Mouse (Mus musculus) stomach, postnatal 0 days (tissue): ENCODE data around the gene Cd84. TPM values are rescaled to one million over a fixed set of nuclear protein-coding genes. Genes with fewer than 3 reads are reported as not detected.

Experiments used
- ATAC-seq: fragments of 200-750 bp; cut with Nextera tagmentation; 2 replicates; pipeline ENCODE4 v1.8.0; 2017; ENCODE audit not compliant: low FRiP score, low TSS enrichment
- DNase-seq: peaks from one replicate; pipeline ENCODE4 v3.0.0-alpha.2; 2016; ENCODE audit warnings: low spot score
- H3K27ac ChIP-seq: fragments of 300-500 bp; sonication (generic); replicated peaks from 2 replicates; pipeline ENCODE4 v1.5.1; 2014; ENCODE audit warnings: mild to moderate bottlenecking, control low read depth
- H3K27me3 ChIP-seq: fragments of 300-500 bp; sonication (generic); 2 replicates; pipeline ENCODE4 v1.6.1; 2014; ENCODE audit warnings: low read length; ENCODE audit not compliant: control insufficient read depth, insufficient read depth
- H3K36me3 ChIP-seq: fragments of 300-500 bp; sonication (generic); 2 replicates; pipeline ENCODE4 v1.6.1; 2014; ENCODE audit warnings: low read length, mixed read lengths; ENCODE audit not compliant: control insufficient read depth, insufficient read depth
- H3K4me1 ChIP-seq: fragments of 300-500 bp; sonication (generic); replicated peaks from 2 replicates; pipeline ENCODE4 v1.6.1; 2014; ENCODE audit warnings: antibody characterized with exemption; ENCODE audit not compliant: control insufficient read depth, insufficient read depth
- H3K4me2 ChIP-seq: fragments of 300-500 bp; sonication (generic); replicated peaks from 2 replicates; pipeline ENCODE4 v1.6.1; 2014; ENCODE audit warnings: low read depth, mild to moderate bottlenecking, control low read depth, moderate library complexity
- H3K4me3 ChIP-seq: fragments of 300-500 bp; sonication (generic); 2 replicates; pipeline ENCODE4 v1.5.1; 2014; ENCODE audit warnings: low read depth, low read length, control low read depth
- H3K9ac ChIP-seq: fragments of 300-500 bp; sonication (generic); 2 replicates; pipeline ENCODE4 v1.6.1; 2014; ENCODE audit warnings: mild to moderate bottlenecking, low read length, control low read depth, mixed read lengths
- H3K9me3 ChIP-seq: fragments of 300-500 bp; sonication (generic); 2 replicates; pipeline ENCODE4 v1.6.1; 2016; ENCODE audit warnings: low read length; ENCODE audit not compliant: control insufficient read depth
- CTCF ChIP-seq: IDR thresholded peaks from 2 replicates; pipeline ENCODE4 v1.5.1; 2016; ENCODE audit warnings: antibody characterized with exemption, low read depth, mild to moderate bottlenecking, moderate library complexity
- EP300 ChIP-seq: optimal IDR thresholded peaks from 2 replicates; pipeline ENCODE3; 2016; ENCODE audit warnings: antibody characterized with exemption
- WGBS: fragments of 180-500 bp; shearing (Covaris S2); extraction: QIAGEN DNeasy Blood & Tissue Kit; methylation state at CpG from one replicate; pipeline ENCODE4 v1.1.7; 2014; 5-methylcytosine and 5-hydroxymethylcytosine counted together
- polyA plus RNA-seq: library from polyadenylated mRNA; unstranded; fragments of >200 nt; fragmentation: Nextera tagmentation; extraction: Ambion mirVana; gene quantifications from 2 replicates; pipeline ENCODE4 v1.2.1, GENCODE M21; 2015

The Cd84 gene
- polyA plus RNA-seq, 1 experiment from 2014 or later = 1.8 TPM

GRCm38 (mm10) chr1:171840450-171841023, 1.0 kb downstream of the Cd84 start:
- no peak overlapping the region for H3K4me2 ChIP-seq
- DNase-seq (no peak), ATAC-seq (no peak)
- 64% methylated on average over 4 of the region's 4 CpGs for WGBS
- no peak overlapping the region for H3K4me3 ChIP-seq
- H3K36me3 ChIP-seq = no peaks in the 10 kb centered on the region
- no peaks in the 10 kb centered on the region for H3K4me1 ChIP-seq
- H3K27ac ChIP-seq = no peak overlapping the region
- TF ChIP-seq EP300 = no peak
- no peak for TF ChIP-seq CTCF
- H3K9ac ChIP-seq = no peak overlapping the region
- no peaks in the 10 kb centered on the region for H3K9me3 ChIP-seq
- H3K27me3 ChIP-seq = no peaks in the 10 kb centered on the region

- H3K4me1 ChIP-seq = no peaks in the 10 kb centered on the region
- no peak overlapping the region for H3K9ac ChIP-seq
- 63% methylated on average over 5 of the region's 5 CpGs for WGBS
- TF ChIP-seq CTCF (no peak), EP300 (no peak)
- H3K4me3 ChIP-seq = no peak overlapping the region
- no peaks in the 10 kb centered on the region for H3K27me3 ChIP-seq
- DNase-seq = no peak
- no peak for ATAC-seq
- H3K9me3 ChIP-seq = no peaks in the 10 kb centered on the region
- no peaks in the 10 kb centered on the region for H3K36me3 ChIP-seq
- H3K4me2 ChIP-seq = no peak overlapping the region
- no peak overlapping the region for H3K27ac ChIP-seq
These were observed 5.7 kb downstream of the Cd84 start for GRCm38 (mm10) chr1:171845035-171845754.

- ATAC-seq = no peak
These were observed 8.7 kb downstream of the Cd84 start for GRCm38 (mm10) chr1:171848201-171848600.

GRCm38 (mm10) chr1:171848757-171849156, 9.3 kb downstream of the Cd84 start:
- no peaks in the 10 kb centered on the region for H3K27me3 ChIP-seq
- 76% methylated on average over 4 of the region's 4 CpGs for WGBS
- no peak overlapping the region for H3K9ac ChIP-seq
- ATAC-seq (no peak), DNase-seq (no peak)
- no peaks in the 10 kb centered on the region for H3K4me1 ChIP-seq
- no peak overlapping the region for H3K27ac ChIP-seq
- no peak overlapping the region for H3K4me3 ChIP-seq
- no peaks in the 10 kb centered on the region for H3K9me3 ChIP-seq
- no peak overlapping the region for H3K4me2 ChIP-seq
- H3K36me3 ChIP-seq = no peaks in the 10 kb centered on the region
- TF ChIP-seq EP300 (no peak), CTCF (no peak)

More at GRCm38 (mm10) chr1:171848201-171848600, 8.7 kb downstream of the Cd84 start:
- Histone ChIP-seq H3K27me3 (no peaks in the 10 kb centered on the region), H3K4me3 (no peak overlapping the region), H3K9me3 (no peaks in the 10 kb centered on the region), H3K36me3 (no peaks in the 10 kb centered on the region), H3K27ac (no peak overlapping the region), H3K4me1 (no peaks in the 10 kb centered on the region), H3K9ac (no peak overlapping the region), H3K4me2 (no peak overlapping the region)
- TF ChIP-seq EP300 (no peak), CTCF (no peak)
- no peak for DNase-seq

DNA sequence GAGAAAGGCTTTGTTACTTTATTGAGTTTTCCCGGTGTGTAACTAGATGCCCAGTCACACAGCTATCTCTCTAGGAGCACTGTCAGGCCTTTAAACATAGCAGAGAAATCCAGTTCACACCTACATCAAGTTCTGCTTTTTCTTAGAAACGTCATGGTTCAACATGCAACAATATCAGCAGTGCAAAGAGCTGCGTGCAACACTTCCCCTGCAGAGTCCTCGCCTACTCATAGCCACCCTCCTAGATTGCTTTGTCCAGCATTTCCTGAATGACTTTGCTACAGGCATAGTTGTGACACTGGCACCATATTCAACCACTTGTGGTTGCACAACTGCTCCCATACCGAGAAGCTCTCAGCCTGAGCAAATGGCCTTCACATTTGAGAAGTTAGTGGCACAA, 10.0 kb downstream of the Cd84 start:
- no peaks in the 10 kb centered on the region for H3K9me3 ChIP-seq
- no peak overlapping the region for H3K4me2 ChIP-seq
- H3K9ac ChIP-seq = no peak overlapping the region
- no peak for TF ChIP-seq EP300
- TF ChIP-seq CTCF = no peak
- no peak for DNase-seq
- no peak for ATAC-seq
- 87% methylated on average over 5 of the region's 5 CpGs for WGBS
- H3K27me3 ChIP-seq = no peaks in the 10 kb centered on the region
- no peak overlapping the region for H3K27ac ChIP-seq
- H3K4me1 ChIP-seq = no peaks in the 10 kb centered on the region
- H3K36me3 ChIP-seq = no peaks in the 10 kb centered on the region
- no peak overlapping the region for H3K4me3 ChIP-seq

- TF ChIP-seq CTCF (no peak), EP300 (no peak)
- no peak for DNase-seq
- Histone ChIP-seq H3K36me3 (no peaks in the 10 kb centered on the region), H3K4me2 (no peak overlapping the region), H3K4me3 (no peak overlapping the region), H3K4me1 (no peaks in the 10 kb centered on the region), H3K9me3 (no peaks in the 10 kb centered on the region), H3K27ac (no peak overlapping the region), H3K9ac (no peak overlapping the region), H3K27me3 (no peaks in the 10 kb centered on the region)
- no peak for ATAC-seq
- 86% methylated on average over 4 of the region's 4 CpGs for WGBS
These were observed 26.0 kb downstream of the Cd84 start for GRCm38 (mm10) chr1:171865467-171865866.
